Mouse (Mus musculus) right cerebral cortex, postnatal 25 days (tissue): ENCODE data around the gene Tbc1d1.

ENCODE experiments used
- DNase-seq: peaks from one replicate; pipeline ENCODE4 v3.0.0; 2022

The Tbc1d1 gene

GRCm38 (mm10) chr5:64161917-64162316 lies 5.8 kb downstream of the Tbc1d1 start:
- no peak for DNase-seq

- no peak for DNase-seq
Observed at GRCm38 (mm10) chr5:64162582-64162981, 6.5 kb downstream of the Tbc1d1 start.

GRCm38 (mm10) chr5:64164414-64164813 lies 8.3 kb downstream of the Tbc1d1 start:
- DNase-seq: no peak

- no peak for DNase-seq
Observed at GRCm38 (mm10) chr5:64165826-64166225, 9.7 kb downstream of the Tbc1d1 start.

GRCm38 (mm10) chr5:64168990-64169540 lies 13.0 kb downstream of the Tbc1d1 start:
- no peak for DNase-seq

GRCm38 (mm10) chr5:64172884-64173283 lies 16.8 kb downstream of the Tbc1d1 start:
- no peak for DNase-seq

GRCm38 (mm10) chr5:64173302-64173701 lies 17.2 kb downstream of the Tbc1d1 start:
- DNase-seq: no peak

GRCm38 (mm10) chr5:64174429-64174935 lies 18.4 kb downstream of the Tbc1d1 start:
- no peak for DNase-seq

GRCm38 (mm10) chr5:64180548-64180947 lies 24.4 kb downstream of the Tbc1d1 start:
- no peak for DNase-seq

GRCm38 (mm10) chr5:64183712-64184111 lies 27.6 kb downstream of the Tbc1d1 start:
- DNase-seq: no peak

- DNase-seq: no peak
Observed at GRCm38 (mm10) chr5:64185257-64185656, 29.2 kb downstream of the Tbc1d1 start.

- DNase-seq: no peak
Observed at GRCm38 (mm10) chr5:64186566-64186965, 30.5 kb downstream of the Tbc1d1 start.

GRCm38 (mm10) chr5:64188083-64188648 lies 32.1 kb downstream of the Tbc1d1 start:
- no peak for DNase-seq

- no peak for DNase-seq
Observed at GRCm38 (mm10) chr5:64190892-64191291, 34.8 kb downstream of the Tbc1d1 start.

GRCm38 (mm10) chr5:64193353-64193752 lies 37.2 kb downstream of the Tbc1d1 start:
- DNase-seq: no peak

- no peak for DNase-seq
Observed at GRCm38 (mm10) chr5:64196250-64196865, 40.3 kb downstream of the Tbc1d1 start.

GRCm38 (mm10) chr5:64196866-64197321 lies 40.8 kb downstream of the Tbc1d1 start:
- no peak for DNase-seq

- no peak for DNase-seq
Observed at GRCm38 (mm10) chr5:64198624-64199023, 42.5 kb downstream of the Tbc1d1 start.

GRCm38 (mm10) chr5:64201071-64201470 lies 45.0 kb downstream of the Tbc1d1 start:
- no peak for DNase-seq

- no peak for DNase-seq
Observed at GRCm38 (mm10) chr5:64202306-64202705, 46.2 kb downstream of the Tbc1d1 start.

- no peak for DNase-seq
Observed at GRCm38 (mm10) chr5:64205610-64206009, 49.5 kb downstream of the Tbc1d1 start.

GRCm38 (mm10) chr5:64206431-64206830 lies 50.3 kb downstream of the Tbc1d1 start:
- no peak for DNase-seq

GRCm38 (mm10) chr5:64206875-64207274 lies 50.8 kb downstream of the Tbc1d1 start:
- no peak for DNase-seq

GRCm38 (mm10) chr5:64207800-64208199 lies 51.7 kb downstream of the Tbc1d1 start:
- DNase-seq: no peak
